Mouse (Mus musculus) kidney, postnatal 25 days (tissue): ENCODE data around the gene Tmem231.
A peak's percentile ranks its signal among the peaks of the same experiment; 100 is the strongest.

Experiments used
- DNase-seq, 2 experiments: peaks; one replicate each; pipeline ENCODE4 v3.0.0; 2021; ENCODE audit warnings: mixed read lengths in 2 of 2

The Tmem231 gene

GRCm38 (mm10) chr8:111902080-111902479, 31.6 kb downstream of the Tmem231 start:
- no peak for DNase-seq

DNA sequence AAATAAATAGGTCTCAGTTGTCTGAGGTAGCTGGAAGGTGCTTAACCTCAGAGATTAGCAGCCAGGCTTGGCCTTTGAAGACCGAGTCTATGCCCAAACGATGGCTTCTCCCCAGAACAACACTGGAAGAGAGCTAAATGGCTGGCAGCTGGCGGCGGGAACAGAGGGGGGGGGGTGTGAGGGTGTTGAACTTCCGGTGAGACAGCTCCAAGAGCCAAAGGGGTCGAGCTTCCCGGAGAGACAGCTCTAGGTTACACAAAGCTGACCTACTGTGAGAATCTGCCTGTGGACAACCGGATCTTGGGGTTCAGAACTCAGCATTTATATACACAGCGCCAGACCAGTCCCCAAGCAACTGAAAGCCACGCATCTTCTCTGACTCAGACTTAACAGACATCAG, 35.1 kb downstream of the Tmem231 start:
- DNase-seq, result no peak

DNA sequence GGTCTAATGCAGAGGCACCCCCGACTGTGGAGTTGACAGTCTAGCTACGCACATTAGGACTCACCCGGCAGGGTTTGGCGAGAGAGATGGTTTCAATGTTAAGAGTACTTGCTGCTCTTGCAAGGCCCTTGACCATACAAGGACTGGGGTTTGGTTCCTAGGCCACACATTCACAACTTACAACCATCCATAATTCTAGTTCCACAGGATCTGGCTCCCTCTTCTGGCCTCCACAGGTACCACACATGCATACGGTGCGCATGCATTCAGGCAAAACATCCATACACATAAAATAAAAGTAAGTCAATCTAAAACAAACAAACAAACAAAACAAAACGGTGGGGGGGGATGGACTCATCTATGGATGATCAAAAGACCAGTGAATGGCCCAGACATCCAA, 38.7 kb downstream of the Tmem231 start:
- DNase-seq, result no peak

DNA sequence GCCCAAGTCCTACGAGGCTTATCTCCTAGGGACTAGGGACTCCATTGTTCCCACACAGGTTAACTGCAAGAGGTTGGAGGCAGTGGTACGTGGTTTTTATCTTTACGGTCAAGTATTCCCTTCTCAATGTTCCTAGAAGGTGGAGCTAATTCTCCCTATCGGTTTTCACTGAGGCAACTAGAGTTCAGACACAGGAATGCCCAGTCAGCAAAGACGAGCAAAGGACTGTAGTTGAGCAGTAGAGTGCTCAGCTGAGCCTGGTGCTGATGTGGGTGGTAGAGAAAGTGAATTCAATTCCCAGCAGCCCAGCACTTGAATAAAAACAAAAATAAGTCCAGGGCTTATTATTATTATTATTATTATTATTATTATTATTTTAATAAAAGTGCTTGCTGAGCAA, 41.1 kb downstream of the Tmem231 start:
- DNase-seq, result no peak

GRCm38 (mm10) chr8:111891983-111892382, 41.7 kb downstream of the Tmem231 start:
- no peak for DNase-seq

- DNase-seq, result no peak
Observed at GRCm38 (mm10) chr8:111890911-111891303, 42.8 kb downstream of the Tmem231 start.

- no peak for DNase-seq
Observed at GRCm38 (mm10) chr8:111889931-111890910, 43.5 kb downstream of the Tmem231 start.

DNA sequence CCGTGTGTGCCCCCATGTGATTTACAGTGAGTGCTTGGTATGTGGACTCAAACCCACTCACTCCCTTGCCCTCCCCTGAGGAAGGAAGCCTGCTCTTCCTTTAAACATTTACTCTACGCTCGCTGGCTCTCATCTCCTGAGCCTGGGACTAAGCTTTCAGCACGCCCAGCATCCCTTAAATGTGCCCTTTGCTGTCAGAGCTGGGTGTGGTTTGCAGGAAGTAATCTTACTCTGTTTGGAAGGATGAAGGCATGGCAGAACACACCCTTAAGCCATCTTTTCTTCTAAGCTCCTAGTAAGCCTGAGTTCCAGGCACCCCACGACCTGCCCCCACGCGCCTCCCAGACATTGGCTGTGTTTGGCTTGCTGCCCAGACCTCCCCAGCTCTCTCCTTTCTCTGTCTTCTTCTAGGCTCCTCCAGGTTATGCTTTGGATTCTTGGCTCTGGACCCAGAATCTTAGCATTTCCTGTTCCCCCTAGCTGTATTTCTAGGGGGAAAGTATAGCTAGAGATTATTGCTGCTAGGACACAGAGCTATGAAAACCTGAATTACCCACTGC, 45.5 kb downstream of the Tmem231 start:
- DNase-seq, result peak; percentile 40 to 47

- no peak for DNase-seq
Observed at GRCm38 (mm10) chr8:111887479-111887878, 46.2 kb downstream of the Tmem231 start.

DNA sequence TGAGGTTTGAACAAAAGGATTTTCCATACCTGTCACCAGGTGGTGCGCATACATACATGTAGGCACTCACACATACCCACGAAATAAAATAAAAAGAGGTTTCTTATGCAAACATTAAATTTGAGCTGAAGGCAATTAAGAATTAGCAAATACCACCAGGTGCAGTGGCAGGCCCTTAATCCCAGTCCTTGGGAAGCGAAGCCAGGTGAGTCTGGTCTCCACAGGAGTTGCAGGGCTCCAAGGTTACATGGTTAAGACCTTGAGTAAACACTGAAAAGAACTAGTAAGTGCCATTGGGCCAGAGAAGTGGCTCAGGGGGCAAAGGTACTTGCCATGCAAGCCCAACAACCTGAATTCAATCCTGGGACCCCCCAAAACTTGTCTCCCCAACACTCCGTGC, 50.1 kb downstream of the Tmem231 start:
- DNase-seq, result no peak

DNA sequence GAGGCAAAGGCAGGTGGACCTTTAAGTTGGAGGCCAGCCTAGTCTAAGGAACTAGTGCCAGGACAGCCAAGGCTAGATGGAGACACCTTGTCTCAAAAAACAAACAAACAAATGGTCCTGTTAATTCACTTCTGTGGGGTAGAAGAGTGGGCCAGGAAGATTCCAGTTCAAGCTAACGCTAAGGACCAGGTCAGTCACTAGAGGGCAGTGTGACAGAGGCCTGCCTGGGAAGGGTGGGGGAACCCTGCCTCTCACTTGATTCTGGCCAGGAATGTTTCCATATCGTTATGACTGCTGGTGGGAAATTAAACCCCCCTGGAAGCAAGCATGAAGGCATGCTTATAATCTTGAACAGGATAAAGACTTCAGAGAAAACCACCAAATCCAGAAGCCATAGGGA, 52.1 kb downstream of the Tmem231 start:
- DNase-seq, result peak; percentile 56 to 69

GRCm38 (mm10) chr8:111877711-111878110, 56.0 kb downstream of the Tmem231 start:
- DNase-seq, result no peak

- DNase-seq, result peak; percentile 97 to 100
Observed at GRCm38 (mm10) chr8:111876355-111876948, 57.2 kb downstream of the Tmem231 start, which contains the start of gene Tmem170. Gene Tmem170 (minus strand): TSS chr8:111876750.

DNA sequence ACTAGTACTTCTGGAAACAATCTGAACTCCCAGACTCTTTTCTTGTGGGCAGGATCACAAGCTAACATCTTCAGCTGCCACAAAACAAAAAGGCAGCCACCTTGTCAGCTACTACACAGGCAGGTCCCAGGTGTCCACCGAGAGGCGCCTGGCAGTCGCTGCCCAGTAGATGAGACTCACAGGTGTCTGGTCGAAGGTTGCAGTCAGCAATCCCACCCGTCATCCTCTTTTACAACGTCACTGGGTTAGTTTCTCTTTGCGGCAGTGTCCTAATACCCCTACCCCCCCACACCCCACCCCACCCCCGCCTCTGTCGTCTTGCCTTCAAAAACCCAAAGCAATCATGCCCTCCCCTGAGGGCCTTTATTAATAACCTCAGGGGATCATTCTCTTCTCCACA, 57.9 kb downstream of the Tmem231 start:
- peak in 1 of 2 experiments; percentile 61 for DNase-seq

DNA sequence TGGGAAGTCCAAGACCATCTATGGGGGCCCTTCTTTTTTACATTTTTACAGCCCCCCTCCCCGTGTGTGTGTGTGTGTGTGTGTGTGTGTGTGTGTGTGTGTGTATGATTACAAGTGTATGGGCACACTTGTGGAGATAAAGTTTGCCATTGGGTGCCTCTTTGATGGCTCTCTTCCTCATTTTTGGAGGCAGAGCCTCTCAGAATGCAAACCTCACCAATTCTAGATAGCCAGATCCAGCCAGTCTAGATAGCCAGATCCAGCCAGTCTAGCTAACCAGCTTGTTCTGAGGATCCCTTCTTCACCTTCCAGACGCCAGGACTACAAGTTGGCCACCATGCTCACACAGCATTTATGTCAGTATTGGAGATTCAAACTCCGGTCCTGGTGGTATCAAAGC, 62.4 kb downstream of the Tmem231 start:
- DNase-seq, result no peak

GRCm38 (mm10) chr8:111870379-111870778, 63.3 kb downstream of the Tmem231 start:
- DNase-seq, result no peak

- DNase-seq, result no peak
Observed at GRCm38 (mm10) chr8:111868664-111869063, 65.0 kb downstream of the Tmem231 start.

DNA sequence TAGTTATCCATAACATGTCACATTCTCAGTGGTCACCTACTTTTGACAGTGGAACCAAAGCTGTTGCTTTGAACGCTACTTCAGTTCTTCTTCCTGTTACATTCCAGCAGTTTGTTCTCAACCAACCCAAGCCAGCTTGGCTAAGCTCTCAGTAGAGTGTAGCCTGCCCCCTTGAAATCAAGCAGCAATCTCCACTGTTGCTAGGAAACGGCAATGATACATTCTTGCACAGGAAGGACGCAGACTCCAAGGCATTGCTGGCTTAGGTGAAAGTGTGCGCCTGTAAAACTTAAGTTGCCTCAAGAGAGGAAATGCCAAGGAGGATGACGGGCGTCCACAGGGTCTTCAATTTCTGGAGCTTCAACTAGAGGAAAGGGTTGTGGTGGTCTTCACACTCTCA, 67.8 kb downstream of the Tmem231 start:
- peak in 1 of 2 experiments; percentile 51 for DNase-seq

GRCm38 (mm10) chr8:111865130-111865852, 68.4 kb downstream of the Tmem231 start:
- DNase-seq, result no peak

DNA sequence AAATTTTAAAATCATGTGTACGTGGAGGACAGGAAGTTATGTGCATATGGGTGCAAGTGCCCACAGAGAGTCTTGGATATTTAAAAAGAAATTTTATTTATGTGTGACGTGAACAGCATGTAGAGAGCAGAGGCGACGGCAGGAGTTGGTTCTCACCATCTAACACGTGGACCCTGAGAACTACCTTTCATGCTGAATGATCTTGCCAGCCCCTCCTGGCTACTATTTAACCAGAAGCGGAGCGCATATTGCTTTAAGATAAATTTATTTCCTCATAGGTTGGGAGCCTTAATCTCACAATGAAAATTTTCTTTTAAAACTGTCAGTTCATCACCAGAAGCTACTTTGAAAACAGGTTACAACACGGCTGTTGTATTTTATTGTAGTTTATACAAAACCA, 69.0 kb downstream of the Tmem231 start:
- DNase-seq, result no peak

- DNase-seq, result no peak
Observed at GRCm38 (mm10) chr8:111863280-111863679, 70.4 kb downstream of the Tmem231 start.
